Mouse (Mus musculus) left cerebral cortex, postnatal 4 days (tissue): ENCODE measurements around the gene Ubqln5. TPM values are rescaled to one million over a fixed set of nuclear protein-coding genes. Genes with fewer than 3 reads are reported as not detected.

Experiments used
- DNase-seq: peaks from one replicate; pipeline ENCODE4 v3.0.0-alpha.2; 2022
- intact Hi-C: fragments of 180-260 bp; cut with DNase I; formaldehyde crosslinking; loops from one replicate; pipeline ENCODE4 v1.15.1; 2025
- total RNA-seq, 2 experiments: library from RNA; stranded (reverse); gene quantifications; 2 replicates each; pipeline ENCODE4 v1.2.3; 2021

Gene Ubqln5
- not detected for total RNA-seq

- DNase-seq: no peak
- intact Hi-C loops: no loop called here
Observed at GRCm38 (mm10) chr7:104129726-104130125, at the start of gene Ubqln5. Gene Ubqln5, minus strand, starts transcription at chr7:104129826.

GRCm38 (mm10) chr7:104179074-104179473, 49.4 kb upstream of the Ubqln5 start:
- DNase-seq: no peak
- intact Hi-C loops: loop anchor here (10.0 kb wide), 1 partner anchor 994 kb away; the partner anchor contains the start of gene Olfr592

GRCm38 (mm10) chr7:104178422-104179054, 48.9 kb upstream of the Ubqln5 start:
- intact Hi-C loops: loop anchor here (10.0 kb wide), 1 partner anchor 994 kb away; the partner anchor contains the start of gene Olfr592
- DNase-seq: no peak

- intact Hi-C loops: loop anchor here (10.0 kb wide), 1 partner anchor 990 kb away; the partner anchor contains the start of gene Olfr592
Observed at GRCm38 (mm10) chr7:104175085-104175484, 45.5 kb upstream of the Ubqln5 start.

GRCm38 (mm10) chr7:104169634-104170204, 40.1 kb upstream of the Ubqln5 start:
- intact Hi-C loops: loop anchor here (10.0 kb wide), 1 partner anchor 985 kb away; the partner anchor contains the start of gene Olfr592
- DNase-seq: no peak

More at GRCm38 (mm10) chr7:104175085-104175484, 45.5 kb upstream of the Ubqln5 start:
- no peak for DNase-seq

GRCm38 (mm10) chr7:104167105-104167504, 37.5 kb upstream of the Ubqln5 start:
- intact Hi-C loops: no loop called here
- DNase-seq: no peak

- no peak for DNase-seq
- intact Hi-C loops: no loop called here
Observed at GRCm38 (mm10) chr7:104150456-104150855, 20.8 kb upstream of the Ubqln5 start, which contains the start of gene Ubqlnl. Gene Ubqlnl, minus strand, starts transcription at chr7:104150556.

- no peak for DNase-seq
- intact Hi-C loops: no loop called here
Observed at GRCm38 (mm10) chr7:104143179-104143578, 13.6 kb upstream of the Ubqln5 start, which contains the start of gene Ubqln3. Gene Ubqln3, minus strand, starts transcription at chr7:104143279.

- no peak for DNase-seq
- intact Hi-C loops: no loop called here
Observed at GRCm38 (mm10) chr7:104137305-104137704, 7.7 kb upstream of the Ubqln5 start, which contains the start of gene Olfr643. Gene Olfr643, minus strand, starts transcription at chr7:104137405.

- intact Hi-C loops: no loop called here
- DNase-seq: no peak
Observed at GRCm38 (mm10) chr7:104104757-104104972, 25.0 kb downstream of the Ubqln5 start, which contains the start of gene Olfr646. Gene Olfr646, plus strand, starts transcription at chr7:104104873.

GRCm38 (mm10) chr7:104103913-104104756, 25.5 kb downstream of the Ubqln5 start:
- intact Hi-C loops: no loop called here
- DNase-seq: no peak

GRCm38 (mm10) chr7:104085365-104085764, 44.3 kb downstream of the Ubqln5 start, which contains the start of gene Olfr645:
Gene Olfr645, minus strand, starts transcription at chr7:104085465.
- intact Hi-C loops: no loop called here

More at GRCm38 (mm10) chr7:104085365-104085764, 44.3 kb downstream of the Ubqln5 start, which contains the start of gene Olfr645:
- no peak for DNase-seq

Other genes with a start within 250 kb of the Ubqln5 start
- gene Olfr66, start 243.6 kb downstream of the Ubqln5 start, total RNA-seq: not detected
- gene Olfr64, start 235.3 kb downstream of the Ubqln5 start, total RNA-seq: not detected
- not detected for gene Olfr65, start 226.3 kb downstream of the Ubqln5 start, total RNA-seq
- gene Olfr631, start 201.0 kb downstream of the Ubqln5 start, total RNA-seq: not detected
- not detected for gene Olfr632, start 195.5 kb downstream of the Ubqln5 start, total RNA-seq
- gene Olfr633, start 185.4 kb downstream of the Ubqln5 start, total RNA-seq: not detected
- gene Olfr635, start 158.7 kb downstream of the Ubqln5 start, total RNA-seq: under 1 TPM in 1 of 2 experiments, not detected in 1; 0.08 TPM
- gene Olfr638, start 131.1 kb downstream of the Ubqln5 start, total RNA-seq: not detected
- gene Olfr639, start 112.5 kb downstream of the Ubqln5 start, total RNA-seq: under 1 TPM; 0.10 to 0.38 TPM
- gene Olfr640, start 104.3 kb downstream of the Ubqln5 start, total RNA-seq: not detected
- gene Olfr641, start 94.4 kb downstream of the Ubqln5 start, total RNA-seq: not detected
- not detected for gene Olfr642, start 77.2 kb downstream of the Ubqln5 start, total RNA-seq
- not detected for gene 4930516K23Rik, start 68.4 kb downstream of the Ubqln5 start, total RNA-seq
- gene Olfr644, start 58.0 kb downstream of the Ubqln5 start, total RNA-seq: not detected
- gene Olfr645, start 44.4 kb downstream of the Ubqln5 start, total RNA-seq: not detected
- gene Olfr646, start 25.0 kb downstream of the Ubqln5 start, total RNA-seq: not detected
- not detected for gene Olfr643, start 7.6 kb upstream of the Ubqln5 start, total RNA-seq
- gene Ubqln3, start 13.5 kb upstream of the Ubqln5 start, total RNA-seq: not detected
- not detected for gene Ubqlnl, start 20.7 kb upstream of the Ubqln5 start, total RNA-seq
- not detected for gene Olfm5, start 35.0 kb upstream of the Ubqln5 start, total RNA-seq
- gene Olfr648, start 53.6 kb upstream of the Ubqln5 start, total RNA-seq: under 1 TPM; 0.38 to 0.46 TPM
- gene Olfr649, start 66.2 kb upstream of the Ubqln5 start, total RNA-seq: not detected
- under 1 TPM; 0.24 to 0.28 TPM for gene Trim6, start 89.0 kb upstream of the Ubqln5 start, total RNA-seq
- gene Trim34a, start 114.6 kb upstream of the Ubqln5 start, total RNA-seq: 1 to 10 TPM in 1 of 2 experiments, under 1 TPM in 1; 0.78 to 1.0 TPM
- gene Trim5, start 158.3 kb upstream of the Ubqln5 start, total RNA-seq: under 1 TPM; 0.20 to 0.46 TPM
- gene Trim12a, start 185.6 kb upstream of the Ubqln5 start, total RNA-seq: 1 to 10 TPM; 1.4 to 2.3 TPM
- gene Trim34b, start 199.6 kb upstream of the Ubqln5 start, total RNA-seq: not detected
- 1 to 10 TPM; 1.6 to 2.0 TPM for gene Trim12c, start 223.5 kb upstream of the Ubqln5 start, total RNA-seq
- gene Trim30b, start 240.1 kb upstream of the Ubqln5 start, total RNA-seq: not detected